Mouse (Mus musculus) B cell, adult (primary cell): Measurements from ENCODE around the gene Rab11fip5. TPM values are rescaled to one million over a fixed set of nuclear protein-coding genes. Genes with fewer than 3 reads are reported as not detected.

Experiments used
- total RNA-seq: library from RNA; stranded (reverse); gene quantifications from 4 replicates; pipeline ENCODE4 v1.2.4, GENCODE M21; 2023; ENCODE audit not compliant: inconsistent age

Rab11fip5 gene
- 0.64 to 1.2 TPM (median 0.99 TPM) in 4 replicates for total RNA-seq

DNA sequence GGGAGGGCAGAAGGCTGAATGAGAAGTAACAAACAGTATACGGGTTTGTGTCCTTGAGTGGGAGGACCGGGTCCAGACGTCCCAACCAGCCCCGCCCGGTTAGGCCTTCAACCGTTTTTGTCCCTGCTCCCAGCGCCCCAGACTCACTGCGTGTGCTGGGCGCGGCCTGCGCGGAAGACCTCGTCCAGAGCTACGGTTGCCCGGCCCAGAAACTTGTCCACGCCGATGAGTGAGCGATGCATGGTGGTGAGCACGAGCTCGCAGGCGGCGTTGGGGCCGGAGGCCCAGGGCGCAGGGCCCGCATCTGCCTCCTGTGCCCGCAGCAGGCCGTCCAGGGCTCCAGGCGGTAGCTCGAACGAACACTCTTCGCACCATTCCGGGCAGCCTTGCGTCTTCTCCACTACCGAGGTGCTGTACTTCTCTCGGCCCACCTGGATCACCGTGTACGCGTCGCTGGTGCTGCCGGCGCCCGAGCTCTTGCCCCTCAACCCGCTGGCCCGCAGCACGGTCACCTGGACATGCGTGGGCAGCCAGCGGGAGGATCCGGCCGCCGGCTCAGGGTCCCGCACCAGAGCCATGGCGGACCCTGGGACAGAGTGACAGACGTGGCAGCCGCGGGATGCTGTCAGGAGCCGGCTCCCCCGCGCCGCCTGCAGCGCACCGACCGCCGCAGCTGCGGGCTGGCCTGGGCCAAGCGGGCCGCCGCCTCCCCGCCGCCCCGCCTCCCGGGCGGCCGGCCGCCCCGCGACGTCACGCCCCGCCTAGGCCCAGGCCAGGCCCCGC is at the start of gene Rab11fip5:
Gene Rab11fip5, minus strand, starts transcription at position 684 of the 783 bp plus-strand sequence.

DNA sequence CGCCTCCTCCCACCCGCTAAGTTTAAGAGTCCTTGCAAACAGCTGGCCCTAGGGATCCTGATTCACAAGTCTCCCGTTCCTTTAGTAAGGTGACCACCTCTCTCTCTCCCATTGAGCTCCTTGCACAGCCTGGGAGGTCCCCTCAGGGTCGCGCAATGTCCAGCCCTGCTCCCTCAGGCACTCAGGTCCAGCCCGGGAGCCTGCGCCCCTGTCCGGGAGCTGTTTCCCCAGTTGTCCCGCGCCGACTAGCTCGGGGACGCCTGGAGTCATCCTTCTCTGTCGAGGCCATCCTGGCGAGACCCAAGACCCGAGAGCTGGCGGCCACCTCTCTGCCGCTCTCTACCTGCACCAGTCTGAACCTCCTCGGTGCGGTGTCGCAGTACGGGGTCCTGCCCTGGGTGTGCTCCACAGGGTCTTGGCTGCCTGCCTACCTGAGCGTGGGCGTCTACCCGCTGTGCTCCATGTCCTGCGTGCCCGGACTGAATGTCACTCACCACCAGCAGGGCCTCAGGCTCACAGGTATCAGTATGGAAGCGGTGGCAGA is 49.5 kb upstream of the Rab11fip5 start, which contains the start of gene Noto:
Gene Noto, plus strand, starts transcription at position 51 of the 544 bp plus-strand sequence.

GRCm38 (mm10) chr6:85333000-85333669 is 41.3 kb downstream of the Rab11fip5 start, which contains the start of gene Sfxn5:
Sfxn5 (minus strand) TSS chr6:85333422.

Other genes starting within 250 kb of the Rab11fip5 start
- gene Spr, start 236.9 kb downstream of the Rab11fip5 start, total RNA-seq = 4.8 to 6.4 TPM (median 5.9 TPM) in 4 replicates
- gene Emx1, start 187.2 kb downstream of the Rab11fip5 start, total RNA-seq = not detected in 4 replicates
- gene Sfxn5, start 41.2 kb downstream of the Rab11fip5 start, total RNA-seq = 11.0 to 13.9 TPM (median 12.3 TPM) in 4 replicates
- gene Noto, start 49.3 kb upstream of the Rab11fip5 start, total RNA-seq = not detected in 4 replicates
- gene Smyd5, start 57.4 kb upstream of the Rab11fip5 start, total RNA-seq = 40.9 to 51.6 TPM (median 45.6 TPM) in 4 replicates
- gene Cct7, start 76.9 kb upstream of the Rab11fip5 start, total RNA-seq = 151 to 192 TPM (median 172 TPM) in 4 replicates
- 10.0 to 15.0 TPM (median 13.6 TPM) in 4 replicates for gene Pradc1, start 77.3 kb upstream of the Rab11fip5 start, total RNA-seq
- not detected in 4 replicates for gene Fbxo41, start 128.4 kb upstream of the Rab11fip5 start, total RNA-seq
- 0.39 to 0.69 TPM (median 0.54 TPM) in 4 replicates for gene Egr4, start 139.0 kb upstream of the Rab11fip5 start, total RNA-seq
- 4.5 to 5.8 TPM (median 5.3 TPM) in 4 replicates for gene Alms1, start 212.9 kb upstream of the Rab11fip5 start, total RNA-seq